Mouse (Mus musculus) bone marrow, adult 2 months (tissue): Measurements from ENCODE around the gene Eps8l3.

Experiments used
- CTCF ChIP-seq: fragments of 200-500 bp; IDR thresholded peaks from 2 replicates; pipeline ENCODE4 v1.5.1; 2011; ENCODE audit warnings: low read length, control low read depth; ENCODE audit not compliant: control insufficient read depth, insufficient read depth
- POLR2A ChIP-seq: fragments of 200-500 bp; IDR thresholded peaks from 2 replicates; pipeline ENCODE4 v1.6.1; 2011; ENCODE audit warnings: low read depth, mild to moderate bottlenecking, control low read depth, low read length, borderline replicate concordance; ENCODE audit not compliant: control insufficient read depth

GRCm38 (mm10) chr3:107846175-107846574, 30.9 kb upstream of the Eps8l3 start:
- TF ChIP-seq POLR2A = no peak
- TF ChIP-seq CTCF = no peak
